ENCODE assay signal across 8 mouse cellular contexts in genomic region chr9:49662958-49663926, GRCm38 (mm10).
DNase-seq lines count a peak whose midpoint lies in the region; ATAC-seq and TF ChIP-seq lines count a peak whose summit lies in the region.
"Had no signal": no experiment of that assay in that cellular context is flagged by ENCODE, and none has a peak within 500 bp of the region (broad histone marks: within the 10 kb centered on the region; RNA-seq: fewer than 3 reads in every experiment).

No protein-coding gene starts in this region.

- no peak overlapping the region for H3K4me2 ChIP-seq in liver, embryonic 11.5 days
- peak overlapping the region; percentile 41 for H3K4me2 ChIP-seq in myocyte (ENCODE audit: low read depth)
- H3K4me2 ChIP-seq: limb, embryonic 13.5 days had no signal

- 85% methylated on average over 8 of the region's 8 CpGs for WGBS in liver, adult 2 months
- 77% methylated on average over 8 of the region's 8 CpGs for WGBS in liver, embryonic 11.5 days

- peak; percentile 8; the same call in 1 of the 2 replicates for TF ChIP-seq CTCF in liver, adult 2 months (IDR thresholded peaks at IDR 0.05; ENCODE audit: low read depth, low read length)

- H3K4me3 ChIP-seq in liver, adult 2 months (ENCODE audit: insufficient read depth, low read depth, low read length): no peak overlapping the region
- H3K4me3 ChIP-seq in liver, embryonic 11.5 days (ENCODE audit: low read depth, low read length): no peak overlapping the region
- H3K4me3 ChIP-seq in myocyte: no peak overlapping the region
- H3K4me3 ChIP-seq: limb, embryonic 13.5 days had no signal

- H3K9me3 ChIP-seq in liver, embryonic 11.5 days (ENCODE audit: control insufficient read depth, low read length): no peaks in the 10 kb centered on the region
- H3K9me3 ChIP-seq: limb, embryonic 13.5 days had no signal

- no peaks in the 10 kb centered on the region; the same call in 1 of the 2 replicates for H3K27me3 ChIP-seq in liver, adult 2 months (ENCODE audit: control insufficient read depth, insufficient read depth, low read length)
- H3K27me3 ChIP-seq in liver, embryonic 11.5 days (replicated peaks; ENCODE audit: control insufficient read depth, insufficient read depth, low read length): no peaks in the 10 kb centered on the region
- H3K27me3 ChIP-seq in myocyte (ENCODE audit: control insufficient read depth, insufficient read depth, insufficient read length): no peaks in the 10 kb centered on the region
- H3K27me3 ChIP-seq: limb, embryonic 13.5 days had no signal

- no peak for TF ChIP-seq POLR2A in liver, adult 2 months (IDR thresholded peaks at IDR 0.05; ENCODE audit: extremely low read depth, insufficient read depth, low read length)
- TF ChIP-seq POLR2A in myocyte (IDR thresholded peaks at IDR 0.05; ENCODE audit: insufficient read length, low read depth): no peak

- ATAC-seq in liver, embryonic 11.5 days (replicated peaks; ENCODE audit: low FRiP score): no peak

- no peak overlapping the region for H3ac ChIP-seq in myocyte (ENCODE audit: control insufficient read depth, insufficient read length)

- H3K27ac ChIP-seq in liver, adult 2 months (replicated peaks; ENCODE audit: insufficient read depth, low read depth, low read length): no peak overlapping the region
- no peak overlapping the region for H3K27ac ChIP-seq in liver, embryonic 11.5 days (ENCODE audit: low read depth, low read length)
- H3K27ac ChIP-seq: limb, embryonic 13.5 days had no signal

- no peak overlapping the region for H3K9ac ChIP-seq in liver, adult 2 months (ENCODE audit: low read depth, low read length)
- H3K9ac ChIP-seq in liver, embryonic 11.5 days (ENCODE audit: low read depth, low read length): no peak overlapping the region
- H3K9ac ChIP-seq: limb, embryonic 13.5 days had no signal

- no peak for DNase-seq in liver, adult 2 months (ENCODE audit: extremely low read depth, low read depth, low spot score)
- no peak for DNase-seq in liver, embryonic 11.5 days (ENCODE audit: low spot score)
- peak; percentile 70 for DNase-seq in R1 (ENCODE audit: low read depth, low spot score)
- DNase-seq in cerebellum, adult 9-11 months: peak; percentile 48
- DNase-seq in B cell, adult 2 months: no peak
- no peak for DNase-seq in ovary, postnatal 14 days (ENCODE audit: low spot score)

- H3K79me2 ChIP-seq in liver, adult 2 months (ENCODE audit: control insufficient read depth, insufficient read depth, low read length): no peaks in the 10 kb centered on the region
- H3K79me2 ChIP-seq in myocyte (ENCODE audit: control insufficient read depth, insufficient read depth): peaks cover 56% of the 10 kb centered on the region

- no peaks in the 10 kb centered on the region for H3K36me3 ChIP-seq in liver, adult 2 months (ENCODE audit: control insufficient read depth, insufficient read depth, low read length)
- no peaks in the 10 kb centered on the region for H3K36me3 ChIP-seq in liver, embryonic 11.5 days (ENCODE audit: control insufficient read depth, insufficient read depth, low read length)
- H3K36me3 ChIP-seq in myocyte (ENCODE audit: control insufficient read depth, insufficient read depth): no peaks in the 10 kb centered on the region
- H3K36me3 ChIP-seq: limb, embryonic 13.5 days had no signal

- no peaks in the 10 kb centered on the region for H3K4me1 ChIP-seq in liver, adult 2 months (ENCODE audit: control insufficient read depth, insufficient read depth, low read length)
- H3K4me1 ChIP-seq in liver, embryonic 11.5 days (replicated peaks; ENCODE audit: control insufficient read depth, insufficient read depth, low read length): no peaks in the 10 kb centered on the region

TF ChIP-seq in myocyte, 11 proteins besides CTCF, POLR2A, EP300 and RAD21:
- peak; percentile 67 for TF ChIP-seq TCF12 (IDR thresholded peaks at IDR 0.05; ENCODE audit: insufficient read depth, poor library complexity, severe bottlenecking)
- TF ChIP-seq USF1 (IDR thresholded peaks at IDR 0.05; ENCODE audit: low read depth): peak; percentile 92
- TF ChIP-seq TCF3 (IDR thresholded peaks at IDR 0.05; ENCODE audit: insufficient read length, low read depth): peak; percentile 45
- TF ChIP-seq CEBPB (IDR thresholded peaks at IDR 0.05; ENCODE audit: insufficient read depth, poor library complexity, severe bottlenecking): 0 out of 2 replicates have a peak, but pooled peaks have one; percentile 16
- peak; percentile 5 to 86 (median 85) for TF ChIP-seq MYOG (IDR thresholded peaks at IDR 0.05; ENCODE audit: control insufficient read depth in 1 of 3, insufficient read depth in 1 of 3, insufficient read length in 2 of 3, low read depth in 2 of 3)
- TF ChIP-seq MAX (IDR thresholded peaks at IDR 0.05; ENCODE audit: low read depth): no peak
- TF ChIP-seq POLR2AphosphoS2 (IDR thresholded peaks at IDR 0.05; ENCODE audit: insufficient read length, low read depth): no peak
- no peak for TF ChIP-seq REST (IDR thresholded peaks at IDR 0.05; ENCODE audit: insufficient read depth, insufficient read length)
- peak; percentile 89 to 94 (median 91) for TF ChIP-seq MYOD1 (IDR thresholded peaks at IDR 0.05; ENCODE audit: control insufficient read depth in 1 of 3, insufficient read length in 2 of 3, low read depth in 2 of 3)
- TF ChIP-seq E2F4 (IDR thresholded peaks at IDR 0.05; ENCODE audit: insufficient read depth): no peak
- peak; percentile 19 for TF ChIP-seq SRF (IDR thresholded peaks at IDR 0.05; ENCODE audit: control insufficient read depth, insufficient read length, low read depth)
TF ChIP-seq in myocyte: peak in this region for 7.

Comparison
In these comparisons a context has a peak if more than half of its experiments do, and no peak if none do; other contexts are left out.
1. DNase-seq: peak in R1 (single experiment) and cerebellum, adult 9-11 months (single experiment); none in liver, adult 2 months (single experiment), liver, embryonic 11.5 days (single experiment), B cell, adult 2 months (0 of 2) and ovary, postnatal 14 days (single experiment).